Mouse (Mus musculus): ENCODE data around the gene Fan1. TPM values are rescaled to one million over a fixed set of nuclear protein-coding genes. Genes with fewer than 3 reads are reported as not detected.

Fan1 gene
- polyA plus RNA-seq, 1 experiment, result not detected

DNA sequence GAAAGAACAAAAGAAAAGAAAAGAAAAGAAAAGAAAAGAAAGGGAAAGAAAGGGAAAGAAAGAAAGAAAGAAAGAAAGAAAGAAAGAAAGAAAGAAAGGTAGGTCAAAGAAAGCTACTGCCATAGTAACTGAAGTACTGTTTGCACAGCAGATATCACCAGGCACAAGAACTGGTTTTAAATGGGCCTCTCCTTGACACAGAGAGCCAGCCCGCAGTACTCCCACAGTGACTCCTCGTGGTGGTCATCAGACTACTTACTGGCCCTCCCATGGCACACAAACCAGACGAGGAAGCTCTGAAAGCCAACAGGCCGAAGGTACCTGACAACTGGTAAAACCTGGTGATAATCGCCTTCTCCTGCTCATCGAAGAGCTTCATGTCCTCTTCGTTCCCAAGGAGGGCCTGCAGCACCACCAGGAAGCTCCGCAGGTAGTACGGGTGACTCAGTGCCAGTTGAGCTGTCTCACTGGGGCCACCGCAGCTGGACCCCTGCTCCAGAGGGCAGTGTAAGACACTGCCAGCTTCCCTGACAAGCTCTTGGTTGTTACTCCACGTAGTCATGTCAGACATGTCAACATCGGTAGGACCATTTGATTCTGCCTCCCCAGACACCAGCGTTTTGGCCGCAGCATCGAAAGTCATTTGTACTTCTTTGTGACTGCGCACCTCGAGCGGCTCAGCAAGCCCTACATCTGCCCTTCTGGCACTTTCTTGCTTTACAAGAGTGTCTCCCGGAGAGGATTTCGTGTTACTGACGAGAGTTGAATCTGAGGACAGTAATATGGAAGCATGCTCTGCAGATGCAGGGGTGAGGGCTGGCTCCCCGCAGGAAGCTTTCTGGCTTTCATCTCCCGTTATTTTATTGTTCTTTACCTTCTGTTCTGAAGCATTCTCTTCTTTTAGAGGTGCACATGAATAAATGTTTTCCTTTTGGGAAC is 1.7 kb downstream of the Fan1 start:
- H3K4me1 ChIP-seq (ENCODE audit: control insufficient read depth, insufficient read depth, low read length), result peaks cover 7% of the 10 kb centered on the region; the same call in 1 of the 2 replicates
- 90% methylated on average over 23 of the region's 23 CpGs for WGBS
- no peak overlapping the region for H3K27ac ChIP-seq (ENCODE audit: insufficient read depth, low read depth, low read length)
- TF ChIP-seq CTCF (IDR thresholded peaks at IDR 0.05; ENCODE audit: insufficient read depth, low read depth, low read length), result no peak
- no peak for TF ChIP-seq POLR2A (IDR thresholded peaks at IDR 0.05; ENCODE audit: insufficient read depth, low read depth, low read length)
- no peak overlapping the region for H3K4me3 ChIP-seq (ENCODE audit: insufficient read depth, low read depth, low read length)

DNA sequence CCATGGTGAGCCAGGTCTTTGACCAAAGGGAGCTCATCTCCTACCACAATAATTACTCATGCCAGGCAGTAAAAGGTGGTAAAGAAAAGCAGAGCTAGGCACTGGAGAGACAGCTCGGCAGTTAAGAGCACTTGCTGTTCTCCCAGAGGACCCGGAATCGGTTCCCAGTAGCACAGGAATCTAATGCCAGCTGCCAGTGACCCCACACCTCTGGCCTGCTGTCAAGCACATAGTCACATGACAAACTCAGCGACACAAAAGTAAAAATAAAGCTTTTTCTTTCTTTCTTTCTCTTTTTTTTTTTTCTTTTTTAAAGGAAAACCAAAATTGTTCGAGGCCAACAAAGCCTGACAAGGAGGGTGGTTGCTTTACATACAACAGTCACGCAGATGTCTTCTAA is 4.1 kb downstream of the Fan1 start:
- H3K4me1 ChIP-seq (ENCODE audit: control insufficient read depth, insufficient read depth, low read length), result peaks cover 7% of the 10 kb centered on the region; the same call in 1 of the 2 replicates
- H3K4me3 ChIP-seq (ENCODE audit: insufficient read depth, low read depth, low read length), result no peak overlapping the region
- TF ChIP-seq POLR2A (IDR thresholded peaks at IDR 0.05; ENCODE audit: insufficient read depth, low read depth, low read length) (no peak), CTCF (IDR thresholded peaks at IDR 0.05; ENCODE audit: insufficient read depth, low read depth, low read length) (no peak)
- H3K27ac ChIP-seq (ENCODE audit: insufficient read depth, low read depth, low read length), result no peak overlapping the region
- 84% methylated on average over 6 of the region's 6 CpGs for WGBS

DNA sequence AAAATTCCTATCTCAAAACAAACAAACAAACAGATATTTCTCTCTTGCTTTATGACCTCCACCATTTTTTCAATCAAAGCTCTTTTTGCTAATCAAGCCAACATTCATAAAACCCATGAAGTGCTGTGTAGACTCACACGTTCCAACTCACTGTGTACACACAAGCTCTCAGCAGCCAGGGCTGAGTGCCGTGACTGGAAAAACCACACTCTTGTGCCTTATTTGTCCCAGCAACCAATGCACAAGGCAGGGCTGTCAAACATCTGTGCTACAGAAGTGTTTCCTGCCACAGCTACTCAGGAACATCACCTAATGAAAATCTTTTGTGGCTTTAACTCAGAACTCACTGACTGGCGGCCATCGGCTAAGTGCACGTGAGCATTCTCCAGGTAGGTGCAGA is 8.0 kb downstream of the Fan1 start:
- H3K4me3 ChIP-seq (ENCODE audit: insufficient read depth, low read depth, low read length), result no peak overlapping the region
- no peaks in the 10 kb centered on the region for H3K4me1 ChIP-seq (ENCODE audit: control insufficient read depth, insufficient read depth, low read length)
- 91% methylated on average over 5 of the region's 5 CpGs for WGBS
- TF ChIP-seq POLR2A (IDR thresholded peaks at IDR 0.05; ENCODE audit: insufficient read depth, low read depth, low read length), result no peak
- TF ChIP-seq CTCF (IDR thresholded peaks at IDR 0.05; ENCODE audit: insufficient read depth, low read depth, low read length), result no peak
- no peak overlapping the region for H3K27ac ChIP-seq (ENCODE audit: insufficient read depth, low read depth, low read length)

DNA sequence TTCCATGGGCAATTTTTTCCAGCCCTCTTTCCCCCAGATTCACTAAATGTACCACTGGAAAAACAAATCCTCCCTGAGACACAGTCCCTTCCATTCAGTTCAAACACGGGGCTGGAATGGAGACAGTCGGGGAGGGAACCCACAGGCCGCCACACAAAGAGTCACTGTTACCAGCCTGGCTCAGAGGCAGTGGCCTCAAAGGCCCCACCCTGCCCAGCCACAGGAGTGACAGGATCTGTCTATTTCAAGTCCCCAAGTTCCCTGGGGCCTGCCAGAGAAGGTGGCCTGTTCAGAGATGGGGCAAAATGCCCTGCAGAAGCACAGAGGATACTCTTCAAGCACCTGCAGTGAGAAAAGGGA is 13.3 kb downstream of the Fan1 start:
- peaks cover 6% of the 10 kb centered on the region for H3K4me1 ChIP-seq (ENCODE audit: control insufficient read depth, insufficient read depth, low read length)
- H3K4me3 ChIP-seq (ENCODE audit: insufficient read depth, low read depth, low read length), result no peak overlapping the region
- TF ChIP-seq POLR2A (IDR thresholded peaks at IDR 0.05; ENCODE audit: insufficient read depth, low read depth, low read length), result no peak
- TF ChIP-seq CTCF (IDR thresholded peaks at IDR 0.05; ENCODE audit: insufficient read depth, low read depth, low read length), result no peak
- 31% methylated on average over 3 of the region's 3 CpGs for WGBS
- H3K27ac ChIP-seq (ENCODE audit: insufficient read depth, low read depth, low read length), result peak overlapping the region; percentile 84

DNA sequence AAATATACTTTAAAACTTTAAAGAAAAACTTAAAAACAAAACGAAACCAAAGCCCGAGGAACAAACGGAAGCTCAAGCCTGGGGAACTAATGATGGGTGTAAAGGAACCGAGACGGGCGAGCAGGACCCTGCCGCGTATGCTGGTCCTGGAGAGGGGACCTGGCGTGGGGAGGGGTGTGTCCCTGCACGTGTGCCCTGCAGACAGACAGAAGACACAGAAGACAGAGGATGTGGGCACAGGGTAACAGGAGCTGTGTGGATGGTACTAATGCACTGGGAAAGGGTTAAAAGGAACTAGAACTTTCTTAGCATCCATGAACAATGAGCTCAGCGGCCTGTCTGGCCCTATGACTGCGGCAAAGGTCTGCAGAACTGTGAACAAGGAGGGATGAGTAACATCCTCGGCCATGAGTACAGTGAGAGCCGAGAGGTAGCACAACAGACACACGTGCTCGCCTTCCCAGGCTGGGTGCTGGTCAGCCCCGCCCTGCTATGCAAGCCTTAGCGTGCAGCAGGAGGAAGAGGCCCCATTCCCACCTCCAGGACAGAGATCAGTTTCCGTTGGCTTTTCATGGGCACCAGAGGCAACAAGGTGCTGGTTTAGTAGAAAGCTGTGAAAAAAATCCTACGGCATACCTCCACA is 13.8 kb downstream of the Fan1 start:
- Histone ChIP-seq H3K4me3 (ENCODE audit: insufficient read depth, low read depth, low read length) (no peak overlapping the region), H3K4me1 (ENCODE audit: control insufficient read depth, insufficient read depth, low read length) (peaks cover 6% of the 10 kb centered on the region), H3K27ac (ENCODE audit: insufficient read depth, low read depth, low read length) (peak overlapping the region; percentile 84)
- 76% methylated on average over 20 of the region's 20 CpGs for WGBS
- TF ChIP-seq POLR2A (IDR thresholded peaks at IDR 0.05; ENCODE audit: insufficient read depth, low read depth, low read length) (no peak), CTCF (IDR thresholded peaks at IDR 0.05; ENCODE audit: insufficient read depth, low read depth, low read length) (no peak)

DNA sequence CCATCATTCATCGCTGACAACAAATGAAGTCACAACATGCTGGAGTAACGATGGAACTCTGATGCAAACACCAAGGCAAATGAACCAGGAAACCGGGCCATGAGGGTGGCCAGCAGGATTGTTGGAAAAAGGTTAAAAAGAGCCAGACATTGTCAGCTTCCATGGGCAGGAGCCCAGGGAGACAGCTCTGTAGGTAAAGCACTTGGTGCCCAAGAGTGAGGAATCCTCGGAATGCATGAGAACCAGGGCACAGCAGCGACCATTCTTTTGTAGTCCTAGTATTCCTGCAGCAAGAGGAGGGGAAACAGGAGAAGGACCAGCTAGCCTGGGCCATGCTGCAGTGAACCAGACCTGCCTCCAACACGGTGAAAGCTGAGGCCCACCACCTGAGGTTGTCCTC is 15.2 kb downstream of the Fan1 start:
- 76% methylated on average over 6 of the region's 6 CpGs for WGBS
- TF ChIP-seq CTCF (IDR thresholded peaks at IDR 0.05; ENCODE audit: insufficient read depth, low read depth, low read length) (no peak), POLR2A (IDR thresholded peaks at IDR 0.05; ENCODE audit: insufficient read depth, low read depth, low read length) (no peak)
- Histone ChIP-seq H3K27ac (ENCODE audit: insufficient read depth, low read depth, low read length) (no peak overlapping the region), H3K4me3 (ENCODE audit: insufficient read depth, low read depth, low read length) (no peak overlapping the region), H3K4me1 (ENCODE audit: control insufficient read depth, insufficient read depth, low read length) (peaks cover 6% of the 10 kb centered on the region)

DNA sequence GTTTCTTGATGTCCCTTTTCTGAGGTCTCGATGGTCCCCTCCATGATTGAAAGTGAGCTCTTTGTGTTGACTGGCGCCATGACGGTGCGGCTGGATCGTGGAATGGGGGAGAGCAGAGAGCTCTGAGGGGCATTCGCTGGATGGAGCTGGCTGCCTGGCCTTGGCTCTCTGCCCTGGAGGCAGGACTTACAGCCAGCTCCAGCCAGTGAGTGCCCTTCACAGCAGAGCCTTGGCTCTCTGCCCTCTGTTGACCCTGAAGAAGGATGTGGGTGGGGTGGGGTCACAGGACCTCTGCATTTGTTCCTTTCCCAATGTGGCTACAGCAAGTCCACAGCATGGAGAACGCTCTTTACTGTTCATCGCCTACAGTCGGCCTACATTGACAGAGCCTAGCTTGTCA is 16.5 kb downstream of the Fan1 start:
- 0 out of 2 replicates have a peak overlapping the region, but pooled peaks have one; percentile 23 for H3K27ac ChIP-seq (ENCODE audit: insufficient read depth, low read depth, low read length)
- 44% methylated on average over 9 of the region's 9 CpGs for WGBS
- TF ChIP-seq CTCF (IDR thresholded peaks at IDR 0.05; ENCODE audit: insufficient read depth, low read depth, low read length) (no peak), POLR2A (IDR thresholded peaks at IDR 0.05; ENCODE audit: insufficient read depth, low read depth, low read length) (no peak)
- peaks cover 6% of the 10 kb centered on the region for H3K4me1 ChIP-seq (ENCODE audit: control insufficient read depth, insufficient read depth, low read length)
- no peak overlapping the region for H3K4me3 ChIP-seq (ENCODE audit: insufficient read depth, low read depth, low read length)

DNA sequence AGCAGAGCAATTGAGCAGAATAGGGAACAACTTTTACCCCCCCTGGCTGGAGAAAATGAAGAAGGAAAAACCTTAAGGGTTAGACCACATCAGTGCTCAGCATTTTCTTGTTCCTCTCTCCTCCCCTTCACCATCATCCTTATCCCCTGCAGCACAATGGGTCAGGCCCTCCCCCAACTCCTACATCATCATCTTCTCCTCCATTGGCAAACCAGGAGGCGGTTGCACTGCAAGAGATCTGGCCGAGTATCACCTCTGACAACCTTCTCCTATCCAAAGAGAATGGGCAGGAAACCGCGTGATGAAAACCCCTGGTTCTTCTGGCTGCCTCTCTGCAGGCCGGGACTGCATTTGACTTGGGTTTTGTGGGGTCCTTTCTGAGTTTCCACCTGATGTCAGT is 17.2 kb downstream of the Fan1 start:
- peaks cover 11% of the 10 kb centered on the region for H3K4me1 ChIP-seq (ENCODE audit: control insufficient read depth, insufficient read depth, low read length)
- no peak overlapping the region for H3K27ac ChIP-seq (ENCODE audit: insufficient read depth, low read depth, low read length)
- WGBS, result 85% methylated on average over 5 of the region's 5 CpGs
- TF ChIP-seq POLR2A (IDR thresholded peaks at IDR 0.05; ENCODE audit: insufficient read depth, low read depth, low read length) (no peak), CTCF (IDR thresholded peaks at IDR 0.05; ENCODE audit: insufficient read depth, low read depth, low read length) (no peak)
- H3K4me3 ChIP-seq (ENCODE audit: insufficient read depth, low read depth, low read length), result no peak overlapping the region

DNA sequence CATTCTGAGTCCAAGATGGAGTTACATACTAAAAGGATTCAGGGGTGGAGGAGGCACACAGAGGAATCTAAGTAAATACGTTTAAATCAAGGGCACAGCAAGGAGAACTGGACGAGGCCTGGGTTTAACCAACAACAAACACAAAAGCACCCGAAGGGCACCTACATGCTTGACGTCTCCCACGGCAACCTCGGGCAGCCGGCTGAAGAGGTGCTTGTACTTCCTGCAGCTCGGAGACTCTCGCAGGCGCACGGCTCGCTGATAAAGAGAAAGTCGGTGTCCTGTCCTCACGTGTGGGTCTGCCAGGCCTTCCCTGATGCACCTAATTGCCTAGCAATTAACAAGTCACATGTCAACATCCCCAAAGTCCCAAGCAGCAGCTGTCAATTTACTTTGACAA is 19.7 kb downstream of the Fan1 start:
- Histone ChIP-seq H3K4me3 (ENCODE audit: insufficient read depth, low read depth, low read length) (no peak overlapping the region), H3K27ac (ENCODE audit: insufficient read depth, low read depth, low read length) (no peak overlapping the region), H3K4me1 (ENCODE audit: control insufficient read depth, insufficient read depth, low read length) (peaks cover 28% of the 10 kb centered on the region)
- TF ChIP-seq POLR2A (IDR thresholded peaks at IDR 0.05; ENCODE audit: insufficient read depth, low read depth, low read length) (no peak), CTCF (IDR thresholded peaks at IDR 0.05; ENCODE audit: insufficient read depth, low read depth, low read length) (no peak)
- WGBS, result 66% methylated on average over 14 of the region's 14 CpGs
